Mouse (Mus musculus) 416B (cell line): ENCODE results near the gene Wnk3.

Experiments
- DNase-seq: peaks from one replicate; pipeline ENCODE4 v3.0.0; 2011; ENCODE audit warnings: low read depth

Gene Wnk3

GRCm38 (mm10) chrX:151197778-151198177, at the start of gene Wnk3:
Wnk3 (plus strand) TSS chrX:151198078.
- no peak for DNase-seq

DNA sequence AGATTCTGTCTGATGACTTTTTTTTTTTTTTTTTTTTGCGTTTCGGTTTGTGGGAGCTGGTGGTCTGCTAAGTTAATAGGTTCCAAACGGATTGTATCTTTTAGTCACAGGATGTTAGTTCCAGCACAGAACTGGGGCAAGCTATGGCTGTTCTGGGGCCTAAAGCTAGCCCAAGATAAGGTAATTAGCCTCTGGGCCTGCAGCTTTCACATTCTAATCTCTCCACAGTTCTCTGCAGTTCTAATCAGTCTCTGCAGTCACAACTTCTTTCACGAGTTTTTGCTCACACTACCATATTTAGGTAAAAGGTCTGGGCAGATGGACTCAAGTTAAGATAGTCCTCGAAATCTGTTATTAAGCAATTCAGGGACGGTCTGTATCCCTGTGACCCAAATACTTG, 39.5 kb upstream of the Wnk3 start:
- no peak for DNase-seq

DNA sequence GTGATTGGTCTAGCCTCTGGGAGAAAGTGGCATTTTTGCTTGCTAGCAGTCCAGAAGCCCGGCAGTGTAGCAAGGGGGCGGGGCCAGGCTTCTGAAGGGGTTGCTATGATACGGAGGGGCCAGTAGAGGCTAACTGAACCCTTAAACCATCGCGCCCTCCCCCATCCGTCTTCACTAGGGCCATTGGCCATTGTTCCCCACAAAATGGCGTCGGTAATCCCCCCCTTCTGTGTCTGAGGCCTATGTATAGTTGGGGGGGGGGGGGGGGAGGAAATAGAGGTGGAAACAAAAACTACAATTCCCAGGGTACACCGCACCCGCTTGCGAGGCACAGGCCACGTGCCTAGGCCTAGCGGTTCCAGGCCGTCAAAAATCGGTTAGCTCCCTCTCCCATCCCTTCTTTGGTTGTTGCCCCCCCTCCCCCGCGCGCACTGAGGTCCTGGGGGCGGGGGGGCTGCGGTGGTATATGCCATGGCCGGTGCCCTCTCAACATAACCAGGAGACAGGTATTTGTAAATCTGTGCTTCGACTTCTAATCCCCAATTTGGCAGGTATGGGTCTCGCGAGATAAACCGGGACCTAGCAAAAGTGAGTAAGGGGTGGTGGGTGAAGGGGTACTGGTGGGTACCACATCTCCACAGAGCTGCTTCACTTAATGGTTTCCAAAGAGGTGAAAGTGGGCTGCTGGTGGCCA, 29.3 kb upstream of the Wnk3 start:
- no peak for DNase-seq

GRCm38 (mm10) chrX:151169261-151169961, 28.5 kb upstream of the Wnk3 start:
- no peak for DNase-seq

GRCm38 (mm10) chrX:151173134-151173533, 24.7 kb upstream of the Wnk3 start:
- DNase-seq: peak; percentile 2

GRCm38 (mm10) chrX:151298329-151298728, 100.5 kb downstream of the Wnk3 start:
- no peak for DNase-seq

GRCm38 (mm10) chrX:151313732-151314131, 115.9 kb downstream of the Wnk3 start:
- DNase-seq: peak; percentile 49

DNA sequence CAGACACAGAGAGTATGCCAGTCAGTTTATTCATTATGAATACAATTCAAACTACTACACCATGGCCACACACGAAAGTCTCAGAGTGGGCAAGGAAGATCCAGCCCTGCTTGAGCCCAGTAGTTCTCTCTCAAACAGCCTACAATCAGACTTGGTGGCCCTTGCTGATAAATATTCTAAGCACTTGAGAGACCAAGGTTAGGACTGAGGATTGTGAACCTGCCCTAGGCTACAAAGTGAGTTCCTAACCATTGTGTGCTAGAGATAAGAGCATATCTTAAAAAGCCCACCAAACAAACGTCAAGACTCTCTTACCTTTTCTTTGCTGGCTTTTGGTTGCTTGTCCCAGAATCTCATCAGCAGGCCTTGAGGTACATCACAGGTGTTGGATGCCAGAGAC, 135.7 kb downstream of the Wnk3 start:
- DNase-seq: no peak

- DNase-seq: no peak
Measured at GRCm38 (mm10) chrX:151337804-151338203, 139.9 kb downstream of the Wnk3 start.

GRCm38 (mm10) chrX:151343761-151344500, 146.1 kb downstream of the Wnk3 start, which contains the start of gene Fam120c:
Fam120c (plus strand) TSS chrX:151344175.
- DNase-seq: peak; percentile 85

GRCm38 (mm10) chrX:151344501-151344984, 146.7 kb downstream of the Wnk3 start:
- DNase-seq: peak; percentile 59

GRCm38 (mm10) chrX:151345333-151346125, 147.7 kb downstream of the Wnk3 start:
- no peak for DNase-seq

DNA sequence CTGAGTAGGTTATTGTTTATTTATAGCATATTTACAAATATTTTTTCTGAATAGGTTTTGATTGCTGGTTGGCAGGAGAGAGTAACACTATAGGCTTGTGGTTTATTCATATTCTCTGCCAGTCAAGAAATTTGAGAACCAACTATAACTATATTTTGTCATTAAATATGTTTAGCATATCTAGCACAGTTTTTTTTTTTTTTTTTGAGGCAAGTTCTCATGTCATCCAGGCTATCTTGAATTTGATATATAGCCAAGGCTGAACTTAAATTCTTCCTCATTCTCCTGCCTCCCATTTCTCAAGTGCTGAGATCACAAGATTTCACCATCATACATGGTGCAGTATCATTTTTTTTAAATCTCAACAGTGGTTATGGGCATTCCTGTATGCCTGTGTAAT, 149.4 kb downstream of the Wnk3 start:
- DNase-seq: no peak

- no peak for DNase-seq
Measured at GRCm38 (mm10) chrX:151349322-151349721, 151.4 kb downstream of the Wnk3 start.
